Mouse (Mus musculus): ENCODE results near the gene Sowahc.

DNA sequence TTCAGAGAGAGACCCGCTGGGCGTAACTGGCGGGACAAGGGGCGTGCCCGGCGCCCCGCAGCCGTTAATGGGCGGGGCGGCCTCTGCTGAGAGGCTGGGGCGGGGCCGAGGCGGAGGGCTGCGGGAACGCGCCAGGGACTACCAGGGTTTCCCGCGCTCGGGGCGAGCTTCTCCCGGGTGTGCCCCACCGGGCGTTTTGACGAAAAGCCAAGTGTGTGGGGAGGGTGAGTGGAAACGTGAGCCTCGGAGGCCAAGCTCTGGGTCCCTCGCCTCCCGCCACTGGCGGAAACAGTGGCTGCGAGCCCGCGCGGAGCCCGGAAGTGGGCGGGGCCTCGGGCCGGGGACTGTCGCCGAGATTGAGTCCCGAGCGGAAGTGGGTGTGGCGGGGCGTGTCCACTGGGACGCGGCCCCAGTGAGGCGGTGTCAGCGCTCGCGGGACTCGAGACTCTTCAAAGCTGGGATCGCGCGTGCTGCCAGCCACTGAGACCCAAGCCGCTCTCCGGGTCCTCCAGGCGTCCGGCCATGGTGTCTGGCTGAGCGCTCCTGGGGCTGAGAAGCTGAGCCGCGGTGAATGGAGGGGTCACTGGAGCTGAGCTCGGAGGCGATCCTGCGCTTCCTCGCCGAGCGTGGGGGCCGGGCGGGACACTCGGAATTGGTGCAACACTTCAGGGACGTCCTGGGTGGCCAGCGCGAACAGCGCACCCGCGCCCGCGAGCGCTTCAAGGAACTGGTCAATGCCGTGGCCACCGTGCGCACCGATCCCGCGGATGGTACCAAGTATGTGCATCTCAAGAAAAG lies at the start of gene Sowahc, which contains the start of gene Sept10:
- TF ChIP-seq CTCF (conservative IDR thresholded peaks at IDR 0.05; ENCODE audit: low read length) (no peak), POU5F1 (IDR thresholded peaks at IDR 0.05; ENCODE audit: borderline replicate concordance, low read length) (no peak), NANOG (IDR thresholded peaks at IDR 0.05; ENCODE audit: borderline replicate concordance, low read length) (no peak)

Data from E14TG2a.4 (cell line).